Mouse (Mus musculus): Measurements from ENCODE around the gene Spata31d1c. TPM values are rescaled to one million over a fixed set of nuclear protein-coding genes. Genes with fewer than 3 reads are reported as not detected.

Gene Spata31d1c
- not detected in 2 replicates for polyA plus RNA-seq (2016; fragmentation: Nextera tagmentation; extraction: Ambion mirVana)

- Histone ChIP-seq H3K36me3 (no peaks in the 10 kb centered on the region), H3K27me3 (replicated peaks) (no peaks in the 10 kb centered on the region), H3K4me1 (replicated peaks) (no peaks in the 10 kb centered on the region), H3K9me3 (replicated peaks) (no peaks in the 10 kb centered on the region), H3K9ac (no peak within 1 kb of the TSS), H3K4me3 (no peak within 1 kb of the TSS), H3K4me2 (no peak within 1 kb of the TSS), H3K27ac (ENCODE audit: poor library complexity, severe bottlenecking) (no peak within 1 kb of the TSS)
- ATAC-seq (ENCODE audit: insufficient number of reproducible peaks, low FRiP score) = no peak
Observed at GRCm38 (mm10) chr13:65032758-65033157, at the start of gene Spata31d1c. Gene Spata31d1c (plus strand): TSS chr13:65033058.

- Histone ChIP-seq H3K27ac (ENCODE audit: poor library complexity, severe bottlenecking) (no peak overlapping the region), H3K4me3 (no peak overlapping the region), H3K36me3 (no peaks in the 10 kb centered on the region), H3K4me1 (replicated peaks) (no peaks in the 10 kb centered on the region), H3K9ac (no peak overlapping the region), H3K4me2 (no peak overlapping the region), H3K9me3 (replicated peaks) (peaks cover 2% of the 10 kb centered on the region; the same call in 1 of the 2 replicates), H3K27me3 (replicated peaks) (no peaks in the 10 kb centered on the region)
- ATAC-seq (ENCODE audit: insufficient number of reproducible peaks, low FRiP score) = no peak
Observed at GRCm38 (mm10) chr13:64988828-64989227, 44.0 kb upstream of the Spata31d1c start.

- Histone ChIP-seq H3K27ac (ENCODE audit: poor library complexity, severe bottlenecking) (no peak overlapping the region), H3K9ac (no peak overlapping the region), H3K4me1 (replicated peaks) (no peaks in the 10 kb centered on the region), H3K9me3 (replicated peaks) (no peaks in the 10 kb centered on the region), H3K27me3 (replicated peaks) (no peaks in the 10 kb centered on the region), H3K4me3 (no peak overlapping the region), H3K36me3 (no peaks in the 10 kb centered on the region), H3K4me2 (no peak overlapping the region)
- ATAC-seq (ENCODE audit: insufficient number of reproducible peaks, low FRiP score) = no peak
Observed at GRCm38 (mm10) chr13:65005414-65005813, 27.4 kb upstream of the Spata31d1c start.

- Histone ChIP-seq H3K4me3 (no peak overlapping the region), H3K27me3 (replicated peaks) (no peaks in the 10 kb centered on the region), H3K4me1 (replicated peaks) (no peaks in the 10 kb centered on the region), H3K9ac (no peak overlapping the region), H3K27ac (ENCODE audit: poor library complexity, severe bottlenecking) (no peak overlapping the region), H3K36me3 (no peaks in the 10 kb centered on the region), H3K4me2 (no peak overlapping the region), H3K9me3 (replicated peaks) (no peaks in the 10 kb centered on the region)
- WGBS = 64% methylated on average over 1 of the region's 1 CpGs
- ATAC-seq (ENCODE audit: insufficient number of reproducible peaks, low FRiP score) = no peak
Observed at GRCm38 (mm10) chr13:65006760-65007159, 26.1 kb upstream of the Spata31d1c start.

DNA sequence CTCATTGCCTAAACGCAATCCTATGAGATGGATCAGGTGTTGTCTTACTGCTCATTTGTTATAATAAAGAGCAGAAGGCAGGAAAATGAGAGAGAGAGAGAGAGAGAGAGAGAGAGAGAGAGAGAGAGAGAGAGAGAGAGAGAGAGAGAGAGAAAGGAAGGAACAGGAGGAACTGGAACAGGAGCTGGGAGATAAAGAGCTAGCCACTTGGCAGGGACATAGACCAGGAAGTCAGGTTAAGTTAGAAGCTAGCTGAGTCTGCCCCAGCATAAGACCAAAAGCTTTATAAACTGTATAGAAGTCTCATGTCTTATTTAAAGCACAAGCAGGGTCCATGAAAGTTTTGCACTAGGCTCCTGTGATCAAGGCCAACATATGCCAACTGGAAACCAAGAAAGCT, 24.9 kb upstream of the Spata31d1c start:
- 53% methylated on average over 1 of the region's 1 CpGs for WGBS
- Histone ChIP-seq H3K4me1 (replicated peaks) (no peaks in the 10 kb centered on the region), H3K27ac (ENCODE audit: poor library complexity, severe bottlenecking) (no peak overlapping the region), H3K36me3 (no peaks in the 10 kb centered on the region), H3K27me3 (replicated peaks) (no peaks in the 10 kb centered on the region), H3K4me3 (no peak overlapping the region), H3K9ac (no peak overlapping the region), H3K4me2 (no peak overlapping the region), H3K9me3 (replicated peaks) (no peaks in the 10 kb centered on the region)
- ATAC-seq (ENCODE audit: insufficient number of reproducible peaks, low FRiP score) = no peak

DNA sequence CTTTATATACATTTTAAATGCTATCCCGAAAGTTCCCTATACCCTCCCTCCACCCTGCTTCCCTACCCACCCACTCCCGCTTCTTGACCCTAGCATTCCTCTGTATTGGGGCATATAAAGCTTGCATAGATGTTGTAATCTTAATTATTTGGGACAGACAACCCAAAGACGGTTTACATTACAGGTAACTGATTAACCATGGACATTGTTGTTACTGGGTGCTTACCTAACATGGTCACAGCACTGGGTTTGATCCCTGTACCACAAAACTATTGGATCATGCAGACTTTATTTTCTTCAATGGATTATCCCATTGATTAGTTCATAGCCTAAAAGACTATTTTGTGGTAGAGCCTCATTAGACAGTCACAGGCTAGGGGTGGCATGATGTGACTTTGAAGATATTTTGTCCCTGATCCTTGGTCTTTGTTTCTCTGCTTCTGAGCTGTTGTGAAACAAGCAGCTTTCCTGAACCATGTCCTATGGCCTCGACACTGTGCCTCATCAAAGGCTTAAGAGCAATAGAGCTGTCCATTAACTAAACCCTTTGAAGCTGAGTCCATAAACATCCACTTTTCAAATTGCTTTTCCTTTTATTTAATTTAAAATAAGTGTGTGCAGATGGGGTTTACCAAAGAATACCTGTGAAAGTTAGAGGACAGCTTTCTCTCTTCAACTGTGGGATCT, 21.7 kb upstream of the Spata31d1c start:
- Histone ChIP-seq H3K4me1 (replicated peaks) (no peaks in the 10 kb centered on the region), H3K9ac (no peak overlapping the region), H3K4me3 (no peak overlapping the region), H3K4me2 (no peak overlapping the region), H3K27ac (ENCODE audit: poor library complexity, severe bottlenecking) (no peak overlapping the region), H3K36me3 (no peaks in the 10 kb centered on the region), H3K27me3 (replicated peaks) (no peaks in the 10 kb centered on the region), H3K9me3 (replicated peaks) (no peaks in the 10 kb centered on the region)
- ATAC-seq (ENCODE audit: insufficient number of reproducible peaks, low FRiP score) = no peak
- WGBS = 68% methylated on average over 4 of the region's 4 CpGs

DNA sequence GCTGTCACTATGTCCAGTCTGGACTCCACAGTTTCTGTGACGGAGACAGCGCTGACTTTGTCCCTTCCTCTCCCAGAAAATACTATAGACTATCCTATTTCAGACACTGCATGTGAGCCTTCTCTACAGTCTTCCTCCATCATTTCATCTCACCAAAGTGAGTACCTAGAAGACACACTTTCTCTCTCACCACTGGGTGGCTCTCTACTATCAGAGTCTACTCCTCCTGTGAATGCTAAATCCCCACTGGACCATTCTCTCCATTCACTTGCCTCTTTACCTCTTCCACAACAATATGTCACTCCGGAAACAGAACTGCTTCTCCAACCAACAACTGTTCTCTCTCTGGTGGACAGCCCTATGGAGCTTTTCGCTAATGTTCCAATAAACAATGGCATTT, 2.2 kb downstream of the Spata31d1c start:
- 57% methylated on average over 4 of the region's 4 CpGs for WGBS
- Histone ChIP-seq H3K4me2 (no peak overlapping the region), H3K9ac (no peak overlapping the region), H3K4me1 (replicated peaks) (no peaks in the 10 kb centered on the region), H3K4me3 (no peak overlapping the region), H3K27me3 (replicated peaks) (no peaks in the 10 kb centered on the region), H3K9me3 (replicated peaks) (no peaks in the 10 kb centered on the region), H3K36me3 (no peaks in the 10 kb centered on the region), H3K27ac (ENCODE audit: poor library complexity, severe bottlenecking) (no peak overlapping the region)
- ATAC-seq (ENCODE audit: insufficient number of reproducible peaks, low FRiP score) = no peak

GRCm38 (mm10) chr13:65052660-65053059, 19.8 kb downstream of the Spata31d1c start, which contains the start of gene Prss47:
Gene Prss47 (minus strand): TSS chr13:65052760.
- WGBS = 82% methylated on average over 9 of the region's 9 CpGs
- H3K9me3 ChIP-seq (replicated peaks) = peaks cover 14% of the 10 kb centered on the region; the same call in 1 of the 2 replicates
- H3K4me3 ChIP-seq = no peak within 1 kb of the TSS
- H3K4me2 ChIP-seq = no peak within 1 kb of the TSS
- no peaks in the 10 kb centered on the region for H3K36me3 ChIP-seq
- no peaks in the 10 kb centered on the region for H3K4me1 ChIP-seq (replicated peaks)
- no peaks in the 10 kb centered on the region for H3K27me3 ChIP-seq (replicated peaks)
- no peak within 1 kb of the TSS for H3K27ac ChIP-seq (ENCODE audit: poor library complexity, severe bottlenecking)
- no peak within 1 kb of the TSS for H3K9ac ChIP-seq
- no peak for ATAC-seq (ENCODE audit: insufficient number of reproducible peaks, low FRiP score)

- 82% methylated on average over 2 of the region's 2 CpGs for WGBS
- no peak for ATAC-seq (ENCODE audit: insufficient number of reproducible peaks, low FRiP score)
- Histone ChIP-seq H3K4me3 (no peak overlapping the region), H3K9ac (no peak overlapping the region), H3K9me3 (replicated peaks) (no peaks in the 10 kb centered on the region), H3K4me1 (replicated peaks) (no peaks in the 10 kb centered on the region), H3K36me3 (peaks cover 22% of the 10 kb centered on the region), H3K4me2 (no peak overlapping the region), H3K27ac (ENCODE audit: poor library complexity, severe bottlenecking) (no peak overlapping the region), H3K27me3 (replicated peaks) (no peaks in the 10 kb centered on the region)
Observed at GRCm38 (mm10) chr13:65069969-65070368, 37.1 kb downstream of the Spata31d1c start.

Other genes starting within 250 kb of the Spata31d1c start
- gene Cntnap3, start 129.1 kb upstream of the Spata31d1c start, polyA plus RNA-seq (2016; fragmentation: Nextera tagmentation; extraction: Ambion mirVana) = 0.17 TPM in 1 of 2 replicates, not detected in the other
- gene Spata31, start 115.7 kb upstream of the Spata31d1c start, polyA plus RNA-seq (2016; fragmentation: Nextera tagmentation; extraction: Ambion mirVana) = not detected in 2 replicates
- not detected in 2 replicates for gene Prss47, start 19.7 kb downstream of the Spata31d1c start, polyA plus RNA-seq (2016; fragmentation: Nextera tagmentation; extraction: Ambion mirVana)
- 45.8 and 47.5 TPM in 2 replicates for gene Mfsd14b, start 79.9 kb downstream of the Spata31d1c start, polyA plus RNA-seq (2016; fragmentation: Nextera tagmentation; extraction: Ambion mirVana)
- not detected in 2 replicates for gene Olfr465-ps1, start 105.0 kb downstream of the Spata31d1c start, polyA plus RNA-seq (2016; fragmentation: Nextera tagmentation; extraction: Ambion mirVana)
- not detected in 2 replicates for gene Olfr466, start 117.2 kb downstream of the Spata31d1c start, polyA plus RNA-seq (2016; fragmentation: Nextera tagmentation; extraction: Ambion mirVana)
- gene Nlrp4f, start 172.9 kb downstream of the Spata31d1c start, polyA plus RNA-seq (2016; fragmentation: Nextera tagmentation; extraction: Ambion mirVana) = not detected in 2 replicates
- not detected in 2 replicates for gene Gm10775, start 226.5 kb downstream of the Spata31d1c start, polyA plus RNA-seq (2016; fragmentation: Nextera tagmentation; extraction: Ambion mirVana)
- gene Zfp369, start 245.8 kb downstream of the Spata31d1c start, polyA plus RNA-seq (2016; fragmentation: Nextera tagmentation; extraction: Ambion mirVana) = 16.5 and 19.1 TPM in 2 replicates